Mouse (Mus musculus): ENCODE measurements around the gene Per3. TPM values are rescaled to one million over a fixed set of nuclear protein-coding genes. Genes with fewer than 3 reads are reported as not detected.
"Not testable (repeated sequence)": the region's sequence is repeated elsewhere in the genome, so short reads cannot be mapped to it uniquely, and the experiment has no call there.

The Per3 gene
- polyA plus RNA-seq, 1 experiment from 2014 or later = 3.6 TPM

- no peak overlapping the region for H3K27ac ChIP-seq (replicated peaks)
- peaks cover 15% of the 10 kb centered on the region for H3K36me3 ChIP-seq
- no peak for ATAC-seq (ENCODE audit: low FRiP score)
- no peaks in the 10 kb centered on the region for H3K27me3 ChIP-seq (replicated peaks)
- no peaks in the 10 kb centered on the region for H3K9me3 ChIP-seq (replicated peaks)
- no peaks in the 10 kb centered on the region for H3K4me1 ChIP-seq
- H3K9ac ChIP-seq (replicated peaks) = no peak overlapping the region
- 92% methylated on average over 9 of the region's 9 CpGs for WGBS
- no peak overlapping the region for H3K4me3 ChIP-seq (replicated peaks)
- H3K4me2 ChIP-seq = no peak overlapping the region
Observed at GRCm38 (mm10) chr4:151024152-151024551, 20.3 kb downstream of the Per3 start.

- H3K27ac ChIP-seq (replicated peaks) = not testable (repeated sequence)
Observed at GRCm38 (mm10) chr4:151017356-151017755, 27.1 kb downstream of the Per3 start.

DNA sequence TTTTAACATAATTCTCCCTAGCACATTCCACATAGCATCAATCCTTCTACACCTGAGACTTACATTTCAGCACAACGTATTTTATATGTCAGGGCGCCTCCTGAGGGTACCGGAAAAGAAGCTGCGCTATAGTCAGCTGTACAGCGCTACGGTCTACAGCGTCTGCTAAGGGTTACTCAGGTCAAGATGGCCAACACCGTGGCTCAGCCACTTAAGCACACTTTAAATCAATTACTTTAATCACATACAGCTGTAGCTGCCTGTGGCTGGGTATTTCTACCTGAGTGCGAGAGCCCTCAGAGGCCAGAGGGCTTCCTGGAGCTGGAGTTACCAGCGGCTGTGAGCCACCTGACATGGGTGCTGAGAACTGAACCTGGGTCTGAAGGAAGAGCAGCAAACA lies 28.5 kb downstream of the Per3 start:
- Histone ChIP-seq H3K4me3 (replicated peaks) (no peak overlapping the region), H3K27ac (replicated peaks) (no peak overlapping the region), H3K4me2 (no peak overlapping the region), H3K9me3 (replicated peaks) (no peaks in the 10 kb centered on the region), H3K4me1 (no peaks in the 10 kb centered on the region), H3K36me3 (peaks cover 36% of the 10 kb centered on the region), H3K27me3 (replicated peaks) (no peaks in the 10 kb centered on the region), H3K9ac (replicated peaks) (no peak overlapping the region)
- no peak for ATAC-seq (ENCODE audit: low FRiP score)
- 91% methylated on average over 10 of the region's 10 CpGs for WGBS

More at GRCm38 (mm10) chr4:151017356-151017755, 27.1 kb downstream of the Per3 start:
- ATAC-seq (ENCODE audit: low FRiP score); H3K4me3 ChIP-seq (replicated peaks); H3K27me3 ChIP-seq (replicated peaks); H3K9me3 ChIP-seq (replicated peaks); H3K4me2 ChIP-seq; H3K4me1 ChIP-seq; H3K9ac ChIP-seq (replicated peaks): not testable (repeated sequence)
- 90% methylated on average over 1 of the region's 1 CpGs for WGBS
- H3K36me3 ChIP-seq = peaks cover 36% of the 10 kb centered on the region

DNA sequence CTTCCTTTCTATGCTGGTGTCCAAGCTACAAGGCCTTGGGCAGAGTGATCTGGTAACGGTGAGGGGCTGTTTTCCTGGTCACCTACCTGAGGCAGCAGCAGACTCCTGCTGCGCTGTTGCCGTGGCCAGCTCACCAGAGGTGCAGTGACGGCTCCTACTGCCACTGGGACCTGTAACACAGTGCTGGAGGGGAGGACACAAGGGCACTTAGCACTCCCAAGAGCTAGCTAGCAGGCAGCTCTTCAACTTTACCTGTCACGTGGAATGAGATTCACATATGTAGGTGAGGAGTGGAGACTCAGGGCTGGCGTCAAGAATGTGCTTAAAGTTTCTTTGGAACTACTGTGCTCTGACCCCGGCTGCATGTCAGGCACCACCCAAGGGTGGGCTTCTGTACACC lies 34.1 kb downstream of the Per3 start:
- no peak overlapping the region for H3K4me3 ChIP-seq (replicated peaks)
- H3K9ac ChIP-seq (replicated peaks) = no peak overlapping the region
- no peak overlapping the region for H3K4me2 ChIP-seq
- ATAC-seq (ENCODE audit: low FRiP score) = no peak
- WGBS = 93% methylated on average over 7 of the region's 7 CpGs
- H3K27ac ChIP-seq (replicated peaks) = no peak overlapping the region
- no peaks in the 10 kb centered on the region for H3K27me3 ChIP-seq (replicated peaks)
- H3K4me1 ChIP-seq = no peaks in the 10 kb centered on the region
- H3K9me3 ChIP-seq (replicated peaks) = no peaks in the 10 kb centered on the region
- peaks cover 20% of the 10 kb centered on the region for H3K36me3 ChIP-seq

DNA sequence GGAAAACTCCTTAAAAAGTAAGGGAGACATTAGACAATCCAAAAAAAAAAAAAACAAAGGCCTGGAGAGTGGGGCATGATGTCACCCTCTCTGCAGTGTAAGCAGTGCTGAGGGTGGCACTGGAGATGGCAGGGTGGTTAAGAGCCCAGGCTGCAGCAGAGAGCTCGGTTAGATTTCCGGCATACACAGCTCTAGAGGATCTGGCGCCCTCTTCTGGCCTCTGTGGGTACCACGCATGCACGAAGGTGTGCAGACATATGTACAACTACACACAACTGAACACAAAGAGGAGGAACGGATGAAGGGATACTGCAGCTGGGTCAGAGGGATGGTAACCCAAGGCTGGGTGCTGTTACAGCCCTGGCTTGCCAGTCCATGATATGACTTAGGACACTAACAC lies 37.5 kb downstream of the Per3 start:
- H3K4me3 ChIP-seq (replicated peaks) = no peak overlapping the region
- 53% methylated on average over 6 of the region's 6 CpGs for WGBS

DNA sequence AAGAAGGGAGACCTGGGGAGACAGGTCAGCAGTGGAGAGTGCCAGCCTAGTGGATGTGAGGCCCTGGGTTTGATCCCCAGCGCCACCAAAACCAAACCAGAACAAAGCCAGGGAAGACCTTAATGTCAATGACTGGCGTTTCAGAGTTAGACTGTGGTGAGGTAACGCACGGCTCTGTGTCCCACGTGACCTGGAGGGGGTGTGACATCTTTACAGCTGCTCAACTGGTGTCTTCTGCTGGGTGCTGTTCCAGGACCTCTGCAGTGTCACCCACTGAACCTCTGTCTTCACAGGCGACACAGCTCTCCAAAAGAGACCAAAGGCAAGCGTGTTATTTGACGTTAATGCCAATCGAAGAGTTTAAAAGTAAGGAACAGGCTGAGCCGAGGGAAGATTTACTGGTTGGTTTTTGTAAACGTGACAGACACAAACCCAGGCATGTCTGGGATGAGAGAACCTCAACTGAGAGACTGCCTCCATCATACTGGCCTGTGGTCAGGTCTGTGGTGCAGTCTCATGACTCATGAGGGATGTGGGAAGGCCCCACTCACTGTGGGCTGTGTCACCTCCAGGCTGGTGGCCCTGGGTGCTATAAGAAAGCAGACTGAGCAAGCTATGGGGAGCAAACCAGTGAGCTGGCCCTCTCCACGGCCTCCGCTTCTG lies 38.7 kb downstream of the Per3 start:
- H3K4me1 ChIP-seq = no peaks in the 10 kb centered on the region
- H3K36me3 ChIP-seq = peaks cover 8% of the 10 kb centered on the region
- no peak overlapping the region for H3K4me2 ChIP-seq
- H3K27ac ChIP-seq (replicated peaks) = no peak overlapping the region
- H3K4me3 ChIP-seq (replicated peaks) = no peak overlapping the region
- no peaks in the 10 kb centered on the region for H3K9me3 ChIP-seq (replicated peaks)
- no peaks in the 10 kb centered on the region for H3K27me3 ChIP-seq (replicated peaks)
- no peak for ATAC-seq (ENCODE audit: low FRiP score)
- H3K9ac ChIP-seq (replicated peaks) = no peak overlapping the region
- 92% methylated on average over 13 of the region's 13 CpGs for WGBS

More for the DNA sequence above, 37.5 kb downstream of the Per3 start:
- no peak overlapping the region for H3K9ac ChIP-seq (replicated peaks)
- peaks cover 10% of the 10 kb centered on the region for H3K36me3 ChIP-seq
- no peaks in the 10 kb centered on the region for H3K27me3 ChIP-seq (replicated peaks)
- H3K4me2 ChIP-seq = no peak overlapping the region
- no peaks in the 10 kb centered on the region for H3K4me1 ChIP-seq
- ATAC-seq (ENCODE audit: low FRiP score) = no peak
- no peak overlapping the region for H3K27ac ChIP-seq (replicated peaks)
- no peaks in the 10 kb centered on the region for H3K9me3 ChIP-seq (replicated peaks)

- Histone ChIP-seq H3K36me3 (0 out of 2 replicates have a peak, but pooled peaks cover 5% of the 10 kb centered on the region), H3K9ac (replicated peaks) (no peak overlapping the region), H3K27ac (replicated peaks) (no peak overlapping the region), H3K27me3 (replicated peaks) (no peaks in the 10 kb centered on the region), H3K4me3 (replicated peaks) (no peak overlapping the region), H3K4me2 (no peak overlapping the region), H3K9me3 (replicated peaks) (no peaks in the 10 kb centered on the region), H3K4me1 (0 out of 2 replicates have a peak, but pooled peaks cover 4% of the 10 kb centered on the region)
- 76% methylated on average over 13 of the region's 13 CpGs for WGBS
- ATAC-seq (ENCODE audit: low FRiP score) = no peak
Observed at GRCm38 (mm10) chr4:151001397-151001796, 43.1 kb downstream of the Per3 start.

DNA sequence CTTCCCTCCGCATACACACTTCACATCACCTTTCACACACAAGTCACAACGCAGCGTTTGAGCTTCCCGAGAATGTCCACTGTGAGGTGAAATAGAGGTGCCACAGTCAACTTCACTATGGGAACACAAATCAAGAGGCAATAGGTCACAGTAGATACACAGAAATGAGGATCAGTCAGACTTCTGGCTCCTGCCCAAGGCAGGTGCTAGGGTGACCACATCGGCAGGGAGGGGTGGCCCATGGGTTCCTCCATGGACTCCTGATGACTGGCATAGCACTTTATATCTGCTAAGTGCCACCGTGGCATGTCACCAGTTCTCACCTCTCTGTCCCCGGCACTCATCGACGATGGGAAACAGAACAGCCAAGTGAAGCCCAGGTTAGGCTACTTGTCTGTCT lies 45.8 kb downstream of the Per3 start:
- Histone ChIP-seq H3K9me3 (replicated peaks) (no peaks in the 10 kb centered on the region), H3K4me3 (replicated peaks) (no peak overlapping the region), H3K4me1 (0 out of 2 replicates have a peak, but pooled peaks cover 4% of the 10 kb centered on the region), H3K36me3 (no peaks in the 10 kb centered on the region), H3K27me3 (replicated peaks) (no peaks in the 10 kb centered on the region), H3K9ac (replicated peaks) (no peak overlapping the region), H3K4me2 (no peak overlapping the region), H3K27ac (replicated peaks) (no peak overlapping the region)
- ATAC-seq (ENCODE audit: low FRiP score) = no peak
- 93% methylated on average over 9 of the region's 9 CpGs for WGBS

- Histone ChIP-seq H3K27me3 (replicated peaks) (no peaks in the 10 kb centered on the region), H3K4me3 (replicated peaks) (no peak within 1 kb of the TSS), H3K36me3 (no peaks in the 10 kb centered on the region), H3K9me3 (replicated peaks) (no peaks in the 10 kb centered on the region), H3K4me2 (no peak within 1 kb of the TSS), H3K9ac (replicated peaks) (no peak within 1 kb of the TSS), H3K4me1 (0 out of 2 replicates have a peak, but pooled peaks cover 4% of the 10 kb centered on the region), H3K27ac (replicated peaks) (no peak within 1 kb of the TSS)
- 93% methylated on average over 7 of the region's 7 CpGs for WGBS
- no peak for ATAC-seq (ENCODE audit: low FRiP score)
Observed at GRCm38 (mm10) chr4:150996797-150997196, 47.7 kb downstream of the Per3 start, which contains the start of gene Uts2. Gene Uts2, plus strand, starts transcription at chr4:150997097.

- WGBS = 49% methylated on average over 6 of the region's 6 CpGs
- H3K4me2 ChIP-seq = no peak overlapping the region
Observed at GRCm38 (mm10) chr4:150990148-150990547, 54.3 kb downstream of the Per3 start.

DNA sequence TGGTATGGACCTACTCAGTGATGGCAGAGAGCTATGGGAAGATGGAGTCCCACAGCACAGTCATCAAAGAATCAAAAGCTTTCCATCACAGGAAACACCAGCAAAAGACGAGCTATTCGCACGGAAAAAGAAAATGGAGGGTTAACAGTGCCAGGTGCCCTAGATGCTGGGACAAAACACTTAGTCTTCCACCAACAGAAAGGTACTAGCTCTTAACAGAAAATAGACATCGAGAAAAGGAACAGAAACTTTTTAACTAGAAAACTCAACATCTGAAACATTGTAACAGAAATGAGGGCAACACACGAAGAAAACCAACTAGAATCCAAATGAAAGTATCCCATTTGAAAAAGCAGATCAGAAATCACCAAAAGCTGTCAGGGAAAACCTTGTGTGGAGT lies 64.3 kb downstream of the Per3 start:
- no peak overlapping the region for H3K4me3 ChIP-seq (replicated peaks)
- H3K36me3 ChIP-seq = no peaks in the 10 kb centered on the region
- no peaks in the 10 kb centered on the region for H3K9me3 ChIP-seq (replicated peaks)
- H3K27me3 ChIP-seq (replicated peaks) = no peaks in the 10 kb centered on the region
- no peak overlapping the region for H3K9ac ChIP-seq (replicated peaks)
- no peaks in the 10 kb centered on the region for H3K4me1 ChIP-seq
- no peak overlapping the region for H3K4me2 ChIP-seq
- no peak for ATAC-seq (ENCODE audit: low FRiP score)
- no peak overlapping the region for H3K27ac ChIP-seq (replicated peaks)
- 91% methylated on average over 5 of the region's 5 CpGs for WGBS

More at GRCm38 (mm10) chr4:150990148-150990547, 54.3 kb downstream of the Per3 start:
- no peak overlapping the region for H3K27ac ChIP-seq (replicated peaks)
- H3K9ac ChIP-seq (replicated peaks) = no peak overlapping the region
- no peaks in the 10 kb centered on the region for H3K36me3 ChIP-seq
- no peak overlapping the region for H3K4me3 ChIP-seq (replicated peaks)
- H3K27me3 ChIP-seq (replicated peaks) = no peaks in the 10 kb centered on the region
- ATAC-seq (ENCODE audit: low FRiP score) = no peak
- H3K9me3 ChIP-seq (replicated peaks) = no peaks in the 10 kb centered on the region
- H3K4me1 ChIP-seq = no peaks in the 10 kb centered on the region

- H3K4me3 ChIP-seq (replicated peaks) = no peak overlapping the region
- H3K9me3 ChIP-seq (replicated peaks) = no peaks in the 10 kb centered on the region
- no peaks in the 10 kb centered on the region for H3K4me1 ChIP-seq
- WGBS = 85% methylated on average over 9 of the region's 9 CpGs
- no peak overlapping the region for H3K4me2 ChIP-seq
- H3K36me3 ChIP-seq = no peaks in the 10 kb centered on the region
- H3K9ac ChIP-seq (replicated peaks) = no peak overlapping the region
- no peak for ATAC-seq (ENCODE audit: low FRiP score)
- no peaks in the 10 kb centered on the region for H3K27me3 ChIP-seq (replicated peaks)
- no peak overlapping the region for H3K27ac ChIP-seq (replicated peaks)
Observed at GRCm38 (mm10) chr4:150979455-150979854, 65.0 kb downstream of the Per3 start.

Measured in neural tube, embryonic 15.5 days (tissue).